7 mouse cellular contexts compared by ENCODE assay signal in the genomic region with DNA sequence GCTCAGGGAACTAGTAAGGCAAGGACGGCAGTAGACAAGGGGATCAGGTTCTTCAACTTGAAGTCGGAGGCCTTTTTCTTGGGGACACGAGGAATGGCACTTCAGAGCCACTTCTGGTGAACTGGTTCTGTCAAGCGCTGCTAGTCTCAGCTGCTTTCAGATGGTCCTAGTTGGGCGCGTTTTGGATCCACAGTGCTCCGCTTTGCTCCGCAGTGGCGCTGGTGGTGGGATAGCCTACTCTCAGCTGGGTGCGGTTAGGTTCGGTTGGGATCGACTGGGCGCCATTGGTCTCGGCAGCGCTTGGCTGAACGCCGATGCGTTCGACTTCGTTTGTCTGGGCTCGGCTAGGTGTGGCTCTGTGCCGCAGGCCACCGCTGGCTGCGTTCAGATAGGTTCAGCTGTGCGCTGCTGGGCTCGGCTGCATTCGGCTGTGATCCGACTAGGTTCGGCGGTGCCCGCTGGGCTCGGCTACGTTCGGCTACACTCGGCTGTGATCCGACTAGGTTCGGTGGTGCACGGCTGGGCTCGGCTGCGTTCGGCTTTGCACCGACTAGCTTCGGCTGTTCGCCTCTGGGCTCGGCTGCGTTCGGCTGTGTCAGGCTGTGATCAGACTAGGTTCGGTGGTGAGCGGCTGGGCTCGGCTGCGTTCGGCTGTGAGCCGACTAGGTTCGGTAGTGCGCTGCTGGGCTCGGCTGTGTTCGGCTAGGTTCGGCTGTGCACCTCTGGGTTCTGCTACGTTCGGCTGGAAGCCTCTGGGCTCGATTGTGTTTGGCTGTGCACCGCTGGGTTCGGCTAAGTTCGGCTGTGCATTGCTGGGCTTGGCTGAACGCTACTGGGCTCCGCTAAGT. TPM values are rescaled to one million over a fixed set of nuclear protein-coding genes. Genes with fewer than 3 reads are reported as not detected.
A peak's percentile ranks its signal among the peaks of the same experiment; 100 is the strongest.
DNase-seq lines count a peak whose midpoint lies in the region; ATAC-seq lines count a peak whose summit lies in the region.

No protein-coding gene starts in this region.

- no peaks in the 10 kb centered on the region for H3K36me3 ChIP-seq in intestine, embryonic 15.5 days
- no peaks in the 10 kb centered on the region for H3K36me3 ChIP-seq in midbrain, embryonic 11.5 days (ENCODE audit: control insufficient read depth, insufficient read depth, low read length)

- peak overlapping the region; percentile 58 for H3K4me3 ChIP-seq in intestine, embryonic 15.5 days (replicated peaks)
- peak overlapping the region; percentile 51 for H3K4me3 ChIP-seq in midbrain, embryonic 11.5 days (ENCODE audit: low read depth, low read length)

- no peaks in the 10 kb centered on the region for H3K9me3 ChIP-seq in intestine, embryonic 15.5 days
- no peaks in the 10 kb centered on the region for H3K9me3 ChIP-seq in midbrain, embryonic 11.5 days (ENCODE audit: control insufficient read depth, low read length)

- 19% methylated on average over 66 of the region's 66 CpGs for WGBS in intestine, embryonic 15.5 days
- 18% methylated on average over 66 of the region's 66 CpGs for WGBS in midbrain, embryonic 11.5 days

- H3K9ac ChIP-seq in intestine, embryonic 15.5 days = peak overlapping the region; percentile 54
- peak overlapping the region; percentile 65 for H3K9ac ChIP-seq in midbrain, embryonic 11.5 days (ENCODE audit: low read length)

- peak overlapping the region; percentile 60 for H3K4me2 ChIP-seq in intestine, embryonic 15.5 days (replicated peaks)
- peak overlapping the region; percentile 53 for H3K4me2 ChIP-seq in midbrain, embryonic 11.5 days

- H3K4me1 ChIP-seq in intestine, embryonic 15.5 days (replicated peaks) = no peaks in the 10 kb centered on the region
- peaks cover 4% of the 10 kb centered on the region; the same call in 1 of the 2 replicates for H3K4me1 ChIP-seq in midbrain, embryonic 11.5 days (ENCODE audit: control insufficient read depth, insufficient read depth, low read length)

- intact Hi-C loops in left cerebral cortex, postnatal 36 days (cut with DNase I) = no loop called here

- peak; percentile 90 to 92 for DNase-seq in adrenal gland, adult 18-20 months (ENCODE audit: low spot score in 2 of 2)
- peak; percentile 90 for DNase-seq in embryo, embryonic 11 days
- peak; percentile 93 for DNase-seq in gastrocnemius, postnatal 25 days
- DNase-seq in left cerebral cortex, postnatal 36 days (ENCODE audit: low spot score in 2 of 2) = peak; percentile 97 to 98
- peak; percentile 98 for DNase-seq in midbrain, embryonic 11.5 days (ENCODE audit: low spot score, missing footprints)
- DNase-seq in skeletal muscle tissue, adult 2 months (ENCODE audit: low read depth, low spot score) = peak; percentile 93

- ATAC-seq in intestine, embryonic 15.5 days = peak; percentile 94
- ATAC-seq in midbrain, embryonic 11.5 days (ENCODE audit: low FRiP score) = peak; percentile 93

- H3K27me3 ChIP-seq in intestine, embryonic 15.5 days (replicated peaks) = no peaks in the 10 kb centered on the region
- H3K27me3 ChIP-seq in midbrain, embryonic 11.5 days (ENCODE audit: control insufficient read depth, insufficient read depth, low read length) = no peaks in the 10 kb centered on the region

- H3K27ac ChIP-seq in intestine, embryonic 15.5 days = peak overlapping the region; percentile 89
- peak overlapping the region; percentile 81 for H3K27ac ChIP-seq in midbrain, embryonic 11.5 days (ENCODE audit: low read depth, low read length)

RNA-seq across cellular contexts. Expression of a gene that starts 0.8 kb away (rescaled TPM):
- 10 to 100 TPM; 48.2 to 57.6 TPM for total RNA-seq in adrenal gland, adult 18-20 months (2021)
- total RNA-seq in gastrocnemius, postnatal 25 days (2021) = 10 to 100 TPM in 1 of 2 experiments, 1 to 10 TPM in 1; 10.0 to 11.2 TPM
- 25.4 and 25.8 TPM in 2 replicates for polyA plus RNA-seq in intestine, embryonic 15.5 days (2015; fragmentation: Nextera tagmentation; extraction: Ambion mirVana)
- 10 to 100 TPM; 32.8 to 33.9 TPM for total RNA-seq in left cerebral cortex, postnatal 36 days (2021)
- polyA plus RNA-seq in midbrain, embryonic 11.5 days (2014; fragmentation: Nextera tagmentation; extraction: Ambion mirVana) = 19.9 and 20.7 TPM in 2 replicates

RNA-seq across cellular contexts. Expression of a gene that starts 46.1 kb away (rescaled TPM):
- total RNA-seq in adrenal gland, adult 18-20 months (2021) = 10 to 100 TPM; 15.0 to 15.6 TPM
- 1 to 10 TPM; 3.7 to 4.1 TPM for total RNA-seq in gastrocnemius, postnatal 25 days (2021)
- 8.4 and 10.2 TPM in 2 replicates for polyA plus RNA-seq in intestine, embryonic 15.5 days (2015; fragmentation: Nextera tagmentation; extraction: Ambion mirVana)
- 10 to 100 TPM; 31.2 to 43.2 TPM for total RNA-seq in left cerebral cortex, postnatal 36 days (2021)
- polyA plus RNA-seq in midbrain, embryonic 11.5 days (2014; fragmentation: Nextera tagmentation; extraction: Ambion mirVana) = 22.1 and 22.2 TPM in 2 replicates

Comparison
In these comparisons a context has a peak if more than half of its experiments do, and no peak if none do; other contexts are left out.
1. Peak in every context shown above with its lines: DNase-seq, ATAC-seq, H3K4me3 ChIP-seq and H3K27ac ChIP-seq.